Mouse (Mus musculus) MEL (cell line): Measurements from ENCODE around the gene Habp2. TPM values are rescaled to one million over a fixed set of nuclear protein-coding genes. Genes with fewer than 3 reads are reported as not detected.

Experiments used
- DNase-seq: peaks from one replicate; pipeline ENCODE4 v3.0.0; 2011; ENCODE audit warnings: low read depth, low spot score
- H3K27ac ChIP-seq: 2 replicates; pipeline ENCODE4 v1.5.1; 2012; ENCODE audit warnings: low read depth, mild to moderate bottlenecking, control low read depth, low read length, moderate library complexity; ENCODE audit not compliant: control insufficient read depth
- H3K27me3 ChIP-seq, 2 experiments: fragments of 150-350 bp in 1 of 2; sonication (generic) in 1 of 2; 2 replicates each; pipeline ENCODE4 v1.6.1; 2012; ENCODE audit warnings: low read length in 2 of 2, mild to moderate bottlenecking in 2 of 2, improper control_type of control experiment in 1 of 2, moderate library complexity in 1 of 2; ENCODE audit not compliant: insufficient read depth in 2 of 2, control insufficient read depth in 1 of 2
- H3K36me3 ChIP-seq, 2 experiments: 2 replicates each; pipeline ENCODE4 v1.6.1; 2012 to 2014; ENCODE audit warnings: low read length in 2 of 2, improper control_type of control experiment in 1 of 2, inconsistent platforms in 1 of 2, mild to moderate bottlenecking in 1 of 2; ENCODE audit not compliant: insufficient read depth in 2 of 2, control insufficient read depth in 1 of 2
- H3K4me1 ChIP-seq, 2 experiments: fragments of 150-350 bp in 1 of 2; sonication (generic) in 1 of 2; 2 replicates each; pipeline ENCODE4 v1.6.1; 2012; ENCODE audit warnings: low read length in 2 of 2, improper control_type of control experiment in 1 of 2, mild to moderate bottlenecking in 1 of 2; ENCODE audit not compliant: insufficient read depth in 2 of 2, control insufficient read depth in 1 of 2
- H3K4me3 ChIP-seq, 2 experiments: fragments of 150-350 bp in 1 of 2; sonication (generic) in 1 of 2; 2 replicates each; pipeline ENCODE4 v1.5.1; 2012; ENCODE audit warnings: low read depth in 2 of 2, low read length in 2 of 2, mild to moderate bottlenecking in 2 of 2, moderate library complexity in 2 of 2, control low read depth in 1 of 2, improper control_type of control experiment in 1 of 2; ENCODE audit not compliant: control insufficient read depth in 1 of 2, insufficient read depth in 1 of 2
- H3K79me2 ChIP-seq: 2 replicates; pipeline ENCODE4 v1.6.1; 2012; ENCODE audit warnings: mild to moderate bottlenecking, low read length, moderate library complexity; ENCODE audit not compliant: control insufficient read depth, poor library complexity, insufficient read depth
- H3K9ac ChIP-seq: 2 replicates; pipeline ENCODE4 v1.6.1; 2012; ENCODE audit warnings: low read depth, mild to moderate bottlenecking, control low read depth, low read length, moderate library complexity; ENCODE audit not compliant: control insufficient read depth, poor library complexity, severe bottlenecking
- H3K9me3 ChIP-seq: fragments of 150-350 bp; sonication (generic); replicated peaks from 2 replicates; pipeline ENCODE4 v1.6.1; 2012; ENCODE audit warnings: mild to moderate bottlenecking, low read length, improper control_type of control experiment, moderate library complexity; ENCODE audit not compliant: insufficient read depth
- CHD1 ChIP-seq: IDR thresholded peaks from 2 replicates; pipeline ENCODE4 v1.6.1; 2012; ENCODE audit warnings: low read depth, mild to moderate bottlenecking, inconsistent platforms, low read length, improper control_type of control experiment
- CHD2 ChIP-seq: IDR thresholded peaks from 2 replicates; pipeline ENCODE4 v1.6.1; 2011; ENCODE audit warnings: low read length, improper control_type of control experiment
- EP300 ChIP-seq, 2 experiments: IDR thresholded peaks; 2 replicates each; pipeline ENCODE4 v1.6.1; 2011; ENCODE audit warnings: improper control_type of control experiment in 2 of 2, low read length in 2 of 2, low read depth in 1 of 2, mild to moderate bottlenecking in 1 of 2
- ETS1 ChIP-seq: IDR thresholded peaks from 2 replicates; pipeline ENCODE4 v1.6.1; 2012; ENCODE audit warnings: low read depth, mild to moderate bottlenecking, inconsistent platforms, low read length, improper control_type of control experiment, moderate library complexity
- GABPA ChIP-seq: IDR thresholded peaks from 2 replicates; pipeline ENCODE4 v1.6.1; 2012; ENCODE audit warnings: low read depth, mild to moderate bottlenecking, inconsistent platforms, low read length, improper control_type of control experiment, moderate library complexity
- GATA1 ChIP-seq: IDR thresholded peaks from 2 replicates; pipeline ENCODE4 v1.6.1; 2011; ENCODE audit warnings: low read depth, low read length, improper control_type of control experiment
- JUND ChIP-seq: IDR thresholded peaks from 2 replicates; pipeline ENCODE4 v1.6.1; 2011; ENCODE audit warnings: low read depth, mild to moderate bottlenecking, improper control_type of control experiment, low read length
- KAT2A ChIP-seq: conservative IDR thresholded peaks from 2 replicates; pipeline ENCODE4 v1.6.1; 2012; ENCODE audit warnings: low read depth, low read length, improper control_type of control experiment, inconsistent platforms
- MAFK ChIP-seq: IDR thresholded peaks from 2 replicates; pipeline ENCODE4 v1.6.1; 2011; ENCODE audit warnings: low read depth, mild to moderate bottlenecking, low read length, improper control_type of control experiment, borderline replicate concordance
- MAZ ChIP-seq: IDR thresholded peaks from 2 replicates; pipeline ENCODE4 v1.6.1; 2012; ENCODE audit warnings: low read depth, mild to moderate bottlenecking, inconsistent platforms, low read length, improper control_type of control experiment
- MYB ChIP-seq: IDR thresholded peaks from 2 replicates; pipeline ENCODE4 v1.6.1; 2011; ENCODE audit warnings: mild to moderate bottlenecking, low read depth, low read length, improper control_type of control experiment
- MYC ChIP-seq: IDR thresholded peaks from 2 replicates; pipeline ENCODE4 v1.6.1; 2011; ENCODE audit warnings: low read depth, mild to moderate bottlenecking, low read length, improper control_type of control experiment, moderate library complexity
- POLR2AphosphoS2 ChIP-seq: IDR thresholded peaks from 2 replicates; pipeline ENCODE4 v1.6.1; 2011; ENCODE audit warnings: low read length, improper control_type of control experiment
- POLR2AphosphoS5 ChIP-seq: IDR thresholded peaks from 2 replicates; pipeline ENCODE4 v1.6.1; 2012; ENCODE audit warnings: low read depth, borderline replicate concordance, mild to moderate bottlenecking, inconsistent platforms, low read length, moderate library complexity, mixed read lengths
- SMC3 ChIP-seq: IDR thresholded peaks from 2 replicates; pipeline ENCODE4 v1.6.1; 2011; ENCODE audit warnings: low read depth, low read length, improper control_type of control experiment
- TBP ChIP-seq: IDR thresholded peaks from 2 replicates; pipeline ENCODE4 v1.8.0; 2011; ENCODE audit warnings: low read depth, low read length, improper control_type of control experiment
- ZKSCAN1 ChIP-seq: IDR thresholded peaks from 2 replicates; pipeline ENCODE4 v1.6.1; 2012; ENCODE audit warnings: low read depth, mild to moderate bottlenecking, inconsistent platforms, low read length, improper control_type of control experiment, moderate library complexity
- polyA plus RNA-seq, 2 experiments: library from polyadenylated mRNA; stranded (reverse) in 1 of 2; unstranded in 1 of 2; fragments of >175 nt in 1 of 2; fragments of >200 nt in 1 of 2; gene quantifications; 2 replicates each; pipeline versions ENCODE4 v1.2.1 to v1.2.4; 2012; ENCODE audit warnings: low replicate concordance in 2 of 2, low read depth in 1 of 2; ENCODE audit not compliant: insufficient read length in 2 of 2, insufficient read depth in 1 of 2, missing spikeins in 1 of 2
- total RNA-seq: library from RNA; depleted of rRNA; stranded (reverse); fragments of 300-350 nt; gene quantifications from 2 replicates; pipeline ENCODE4 v1.2.3, GENCODE M21; 2012; rRNA removed

Gene Habp2
- total and polyA plus RNA-seq, 3 experiments: not detected

GRCm38 (mm10) chr19:56368912-56369311 lies 82.0 kb downstream of the Habp2 start:
- Histone ChIP-seq H3K27ac (no peak overlapping the region), H3K9me3 (no peaks in the 10 kb centered on the region), H3K36me3 (no peaks in the 10 kb centered on the region), H3K9ac (no peak overlapping the region)
- no peak for DNase-seq
- TF ChIP-seq JUND (no peak), SMC3 (no peak), CHD1 (no peak), KAT2A (no peak), POLR2AphosphoS2 (no peak), MYB (no peak), CHD2 (no peak), POLR2AphosphoS5 (no peak), GATA1 (no peak), EP300 (IDR thresholded peaks at IDR 0.05; ENCODE audit: low read depth in 1 of 2, low read length in 2 of 2) (no peak), ZKSCAN1 (no peak), ETS1 (no peak), GABPA (no peak), MYC (no peak), TBP (no peak), MAFK (no peak), MAZ (no peak)
- TF ChIP-seq, all 39 proteins: peak for 0
- Histone ChIP-seq H3K4me3 (no peak overlapping the region), H3K79me2 (no peaks in the 10 kb centered on the region), H3K4me1 (no peaks in the 10 kb centered on the region), H3K27me3 (peaks cover 0 to 6% of the 10 kb centered on the region in 2 experiments; a peak in 1 of 4 replicates)

Other genes starting within 250 kb of the Habp2 start
- 0.07 and 0.08 TPM in 2 replicates for gene Nrap, start 102.9 kb downstream of the Habp2 start, total RNA-seq
- under 1 TPM in 1 of 2 experiments, not detected in 1; 0.11 TPM for gene Nrap, start 102.9 kb downstream of the Habp2 start, polyA plus RNA-seq
- gene Casp7, start 110.0 kb downstream of the Habp2 start, total RNA-seq: 53.9 and 70.4 TPM in 2 replicates
- gene Casp7, start 110.0 kb downstream of the Habp2 start, polyA plus RNA-seq: 10 to 100 TPM in 1 of 2 experiments, not detected in 1; 69.4 TPM
- 0.42 and 0.85 TPM in 2 replicates for gene Plekhs1, start 174.5 kb downstream of the Habp2 start, total RNA-seq
- gene Plekhs1, start 174.5 kb downstream of the Habp2 start, polyA plus RNA-seq: under 1 TPM in 1 of 2 experiments, not detected in 1; 0.84 TPM